Mouse (Mus musculus) embryonic facial prominence, embryonic 10.5 days (tissue): ENCODE data around the gene Dclk2. TPM values are rescaled to one million over a fixed set of nuclear protein-coding genes. Genes with fewer than 3 reads are reported as not detected.

Source experiments
- DNase-seq: peaks from one replicate; pipeline ENCODE4 v3.0.0-alpha.2; 2017; ENCODE audit warnings: low spot score
- H3K27ac ChIP-seq: fragments of 300-500 bp; sonication (generic); replicated peaks from 2 replicates; pipeline ENCODE4 v1.5.1; 2016; ENCODE audit warnings: mild to moderate bottlenecking
- H3K27me3 ChIP-seq: fragments of 300-500 bp; sonication (generic); replicated peaks from 2 replicates; pipeline ENCODE4 v1.6.1; 2016; ENCODE audit warnings: low read depth, mild to moderate bottlenecking; ENCODE audit not compliant: poor library complexity, severe bottlenecking
- H3K36me3 ChIP-seq: fragments of 300-500 bp; sonication (generic); replicated peaks from 2 replicates; pipeline ENCODE4 v1.6.1; 2016; ENCODE audit warnings: mild to moderate bottlenecking, moderate library complexity
- H3K4me1 ChIP-seq: fragments of 300-500 bp; sonication (generic); 2 replicates; pipeline ENCODE4 v1.6.1; 2016
- H3K4me3 ChIP-seq: fragments of 300-500 bp; sonication (generic); 2 replicates; pipeline ENCODE4 v1.5.1; 2016; ENCODE audit warnings: mild to moderate bottlenecking, moderate library complexity
- H3K9me3 ChIP-seq: fragments of 300-500 bp; sonication (generic); 2 replicates; pipeline ENCODE4 v1.6.1; 2016; ENCODE audit warnings: mild to moderate bottlenecking
- WGBS: fragments of 180-500 bp; shearing (Covaris S2); methylation state at CpG from one replicate; pipeline ENCODE4 v1.1.7; 2016; 5-methylcytosine and 5-hydroxymethylcytosine counted together
- polyA plus RNA-seq: library from polyadenylated mRNA; unstranded; fragments of >200 nt; fragmentation: Nextera tagmentation; extraction: Ambion mirVana; gene quantifications from 2 replicates; pipeline ENCODE4 v1.2.1, GENCODE M21; 2016

The Dclk2 gene
- polyA plus RNA-seq, 1 experiment from 2014 or later, result 14.2 TPM

- no peaks in the 10 kb centered on the region for H3K9me3 ChIP-seq
- 45% methylated on average over 3 of the region's 3 CpGs for WGBS
- H3K4me3 ChIP-seq, result no peak overlapping the region
- no peaks in the 10 kb centered on the region for H3K36me3 ChIP-seq
- DNase-seq, result peak; percentile 38
- peak overlapping the region; percentile 67; the same call in 1 of the 2 replicates for H3K27ac ChIP-seq
- no peaks in the 10 kb centered on the region for H3K27me3 ChIP-seq
- peaks cover 61% of the 10 kb centered on the region for H3K4me1 ChIP-seq
These were observed 67.8 kb downstream of the Dclk2 start for GRCm38 (mm10) chr3:86852867-86853266.

GRCm38 (mm10) chr3:86851131-86851530 is 69.5 kb downstream of the Dclk2 start:
- DNase-seq, result no peak
- Histone ChIP-seq H3K4me3 (no peak overlapping the region), H3K27me3 (no peaks in the 10 kb centered on the region), H3K27ac (peak overlapping the region; percentile 79), H3K9me3 (no peaks in the 10 kb centered on the region), H3K36me3 (no peaks in the 10 kb centered on the region), H3K4me1 (peaks cover 75% of the 10 kb centered on the region)
- 88% methylated on average over 7 of the region's 7 CpGs for WGBS

- H3K27me3 ChIP-seq, result no peaks in the 10 kb centered on the region
- WGBS, result 51% methylated on average over 10 of the region's 10 CpGs
- H3K27ac ChIP-seq, result peak overlapping the region; percentile 79
- peak; percentile 78 for DNase-seq
- no peaks in the 10 kb centered on the region for H3K36me3 ChIP-seq
- 0 out of 2 replicates have a peak overlapping the region, but pooled peaks have one; percentile 8 for H3K4me3 ChIP-seq
- H3K4me1 ChIP-seq, result peaks cover 82% of the 10 kb centered on the region
- H3K9me3 ChIP-seq, result no peaks in the 10 kb centered on the region
These were observed 70.1 kb downstream of the Dclk2 start for GRCm38 (mm10) chr3:86850394-86851030.

- Histone ChIP-seq H3K4me3 (no peak overlapping the region), H3K4me1 (peaks cover 87% of the 10 kb centered on the region), H3K36me3 (no peaks in the 10 kb centered on the region), H3K27ac (peak overlapping the region; percentile 52; the same call in 1 of the 2 replicates), H3K9me3 (no peaks in the 10 kb centered on the region), H3K27me3 (no peaks in the 10 kb centered on the region)
- WGBS, result 66% methylated on average over 2 of the region's 2 CpGs
- no peak for DNase-seq
These were observed 71.3 kb downstream of the Dclk2 start for GRCm38 (mm10) chr3:86849337-86849736.

GRCm38 (mm10) chr3:86847536-86847935 is 73.1 kb downstream of the Dclk2 start:
- no peak overlapping the region for H3K4me3 ChIP-seq
- no peak for DNase-seq
- no peaks in the 10 kb centered on the region for H3K36me3 ChIP-seq
- peaks cover 82% of the 10 kb centered on the region for H3K4me1 ChIP-seq
- no peaks in the 10 kb centered on the region for H3K9me3 ChIP-seq
- 72% methylated on average over 2 of the region's 2 CpGs for WGBS
- no peaks in the 10 kb centered on the region for H3K27me3 ChIP-seq
- peak overlapping the region; percentile 72 for H3K27ac ChIP-seq

DNA sequence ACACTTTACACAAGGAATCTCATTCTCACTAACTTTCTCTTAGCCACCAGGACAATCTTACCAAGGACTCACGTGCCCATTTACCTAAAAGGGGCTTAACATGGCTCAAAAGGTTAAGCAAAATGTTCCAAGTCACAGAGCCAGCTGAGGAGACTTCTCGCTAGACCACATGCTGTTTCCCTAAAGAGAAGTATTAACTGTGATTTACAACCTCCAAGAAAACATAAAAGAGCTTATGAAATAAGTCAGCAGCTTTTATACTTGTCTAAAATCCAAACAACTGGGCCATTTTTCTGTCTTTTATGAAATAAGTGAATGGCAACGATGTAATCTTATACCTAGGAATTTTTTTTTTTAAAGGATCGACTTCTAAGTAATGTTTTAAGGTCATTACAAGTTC is 74.6 kb downstream of the Dclk2 start:
- DNase-seq, result no peak
- H3K9me3 ChIP-seq, result no peaks in the 10 kb centered on the region
- peak overlapping the region; percentile 65 for H3K27ac ChIP-seq
- H3K27me3 ChIP-seq, result no peaks in the 10 kb centered on the region
- H3K36me3 ChIP-seq, result no peaks in the 10 kb centered on the region
- H3K4me3 ChIP-seq, result no peak overlapping the region
- 18% methylated on average over 4 of the region's 4 CpGs for WGBS
- peaks cover 71% of the 10 kb centered on the region for H3K4me1 ChIP-seq

DNA sequence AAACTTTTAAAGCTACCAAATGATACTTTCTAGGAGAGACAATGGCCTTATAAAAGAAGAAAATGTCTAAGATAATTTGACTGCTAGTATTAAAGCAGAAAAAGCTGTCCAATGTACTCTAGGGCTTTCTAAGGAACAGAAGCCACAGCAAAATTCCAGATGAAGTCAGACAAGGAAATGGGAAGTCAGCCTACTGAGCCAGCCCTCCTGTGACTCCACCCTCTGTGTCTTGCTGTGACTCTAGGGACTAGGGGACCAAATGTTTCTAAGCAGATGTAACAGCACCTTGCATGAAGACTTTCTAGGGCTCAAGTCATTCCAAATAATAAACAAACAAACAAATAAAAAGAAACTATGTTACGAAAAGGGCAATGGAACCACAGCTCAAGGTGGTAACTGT is 75.1 kb downstream of the Dclk2 start:
- peaks cover 67% of the 10 kb centered on the region for H3K4me1 ChIP-seq
- H3K4me3 ChIP-seq, result no peak overlapping the region
- H3K9me3 ChIP-seq, result no peaks in the 10 kb centered on the region
- peak overlapping the region; percentile 65 for H3K27ac ChIP-seq
- H3K27me3 ChIP-seq, result no peaks in the 10 kb centered on the region
- no peak for DNase-seq
- WGBS, result 69% methylated on average over 1 of the region's 1 CpGs
- H3K36me3 ChIP-seq, result no peaks in the 10 kb centered on the region

DNA sequence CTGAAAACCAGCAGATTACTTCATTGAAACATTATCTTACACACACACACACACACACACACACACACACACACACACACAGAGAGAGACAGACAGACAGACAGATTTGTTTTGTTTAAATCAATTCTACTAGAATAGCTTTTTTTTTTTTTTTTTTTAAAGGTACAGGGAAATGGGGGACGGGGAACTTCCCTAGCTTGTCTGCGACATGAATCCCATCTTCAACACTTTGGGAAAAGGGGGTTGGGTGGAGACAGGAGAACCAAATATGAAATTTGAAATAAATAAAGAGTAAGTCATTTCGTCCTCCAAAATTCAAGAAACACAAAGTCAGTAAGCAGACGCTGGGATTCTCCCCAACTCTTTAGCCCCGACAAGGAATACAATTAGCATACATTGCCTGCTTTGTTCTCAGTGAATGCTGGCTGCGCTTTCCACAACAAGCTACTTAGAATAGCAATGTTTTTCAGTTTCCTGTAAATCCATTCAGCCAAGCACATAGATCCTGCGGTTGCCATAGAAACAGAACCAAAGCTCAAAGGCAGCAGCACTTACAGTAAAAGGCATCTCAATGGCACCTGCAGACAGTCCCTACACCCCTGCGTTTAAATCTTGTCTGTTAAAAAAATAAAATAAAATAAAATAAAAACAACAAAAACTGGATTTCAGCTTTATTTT is 75.7 kb downstream of the Dclk2 start:
- peak overlapping the region; percentile 19; the same call in 1 of the 2 replicates for H3K4me3 ChIP-seq
- peaks cover 63% of the 10 kb centered on the region for H3K4me1 ChIP-seq
- 12% methylated on average over 8 of the region's 8 CpGs for WGBS
- H3K36me3 ChIP-seq, result no peaks in the 10 kb centered on the region
- peak overlapping the region; percentile 41; the same call in 1 of the 2 replicates for H3K27ac ChIP-seq
- DNase-seq, result no peak
- no peaks in the 10 kb centered on the region for H3K27me3 ChIP-seq
- no peaks in the 10 kb centered on the region for H3K9me3 ChIP-seq

DNA sequence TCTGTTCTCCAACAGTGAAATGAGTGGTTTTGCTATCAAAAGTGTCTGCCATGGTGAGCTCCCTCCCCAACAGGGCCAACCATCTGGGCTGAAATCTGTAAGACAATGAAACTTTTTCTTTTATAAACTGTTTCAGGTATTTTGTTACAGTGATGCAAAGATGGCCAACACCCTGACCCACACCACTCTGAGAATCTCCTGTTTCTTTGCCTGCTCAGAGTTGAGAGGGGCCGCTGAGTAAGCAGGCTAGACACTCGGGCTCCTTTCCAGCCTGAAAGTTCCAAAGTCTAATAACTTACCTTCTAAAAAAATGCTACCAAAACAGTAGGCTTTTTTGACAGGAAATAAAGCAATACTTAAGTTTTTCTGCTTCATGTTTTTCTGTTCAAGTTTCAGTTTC is 78.2 kb downstream of the Dclk2 start:
- WGBS, result 95% methylated on average over 2 of the region's 2 CpGs
- H3K4me1 ChIP-seq, result peaks cover 56% of the 10 kb centered on the region
- no peaks in the 10 kb centered on the region for H3K27me3 ChIP-seq
- H3K36me3 ChIP-seq, result no peaks in the 10 kb centered on the region
- H3K27ac ChIP-seq, result no peak overlapping the region
- H3K9me3 ChIP-seq, result no peaks in the 10 kb centered on the region
- DNase-seq, result no peak
- no peak overlapping the region for H3K4me3 ChIP-seq

DNA sequence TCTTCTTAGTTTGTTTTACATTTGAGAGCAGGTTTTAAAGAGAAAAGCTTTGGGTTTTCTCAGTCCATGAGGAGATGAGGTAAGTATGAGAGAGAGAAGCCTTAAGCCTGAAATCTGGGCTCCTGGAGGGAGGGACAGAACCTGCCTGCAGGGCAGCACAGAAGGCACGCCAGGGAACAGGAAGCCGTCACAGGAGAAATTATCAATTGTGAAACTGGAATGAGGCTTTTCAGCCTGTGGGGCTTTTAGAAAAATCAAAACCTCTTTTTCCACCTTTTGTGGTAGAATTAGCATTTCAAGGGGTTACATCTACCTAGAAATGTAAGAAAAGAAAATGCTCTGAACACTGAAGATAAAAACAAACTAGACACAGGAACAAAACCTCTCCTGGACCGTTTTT is 81.0 kb downstream of the Dclk2 start:
- Histone ChIP-seq H3K27me3 (no peaks in the 10 kb centered on the region), H3K4me3 (no peak overlapping the region), H3K36me3 (peaks cover 4% of the 10 kb centered on the region; the same call in 1 of the 2 replicates), H3K4me1 (peaks cover 28% of the 10 kb centered on the region), H3K27ac (peak overlapping the region; percentile 71), H3K9me3 (no peaks in the 10 kb centered on the region)
- WGBS, result 27% methylated on average over 3 of the region's 3 CpGs
- no peak for DNase-seq

DNA sequence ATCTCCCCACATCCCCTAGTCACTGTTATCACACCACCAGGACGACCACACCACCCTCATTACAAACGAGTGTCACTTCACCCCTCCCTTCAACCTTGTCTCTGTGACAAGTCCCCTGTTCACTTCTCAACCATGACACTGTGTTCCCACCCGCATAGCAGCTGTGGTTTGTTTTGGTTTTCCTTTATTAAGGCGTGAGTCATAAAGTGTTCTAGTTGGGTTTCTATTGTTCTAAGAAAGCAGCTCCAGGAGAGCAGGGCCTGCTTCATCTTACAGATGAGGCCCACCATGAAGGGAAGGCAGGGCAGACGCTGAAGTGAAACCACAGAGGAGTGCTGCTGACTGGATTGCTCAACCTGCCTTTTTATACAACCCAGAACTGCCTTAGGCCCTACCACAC is 83.3 kb downstream of the Dclk2 start:
- Histone ChIP-seq H3K9me3 (no peaks in the 10 kb centered on the region), H3K36me3 (peaks cover 4% of the 10 kb centered on the region; the same call in 1 of the 2 replicates), H3K4me3 (no peak overlapping the region), H3K27ac (no peak overlapping the region), H3K27me3 (no peaks in the 10 kb centered on the region; the same call in 1 of the 2 replicates), H3K4me1 (peaks cover 32% of the 10 kb centered on the region)
- 78% methylated on average over 5 of the region's 5 CpGs for WGBS
- DNase-seq, result no peak

GRCm38 (mm10) chr3:86835180-86835579 is 85.5 kb downstream of the Dclk2 start:
- Histone ChIP-seq H3K4me1 (peaks cover 32% of the 10 kb centered on the region), H3K27ac (no peak overlapping the region), H3K27me3 (no peaks in the 10 kb centered on the region; the same call in 1 of the 2 replicates), H3K4me3 (no peak overlapping the region), H3K9me3 (no peaks in the 10 kb centered on the region), H3K36me3 (peaks cover 4% of the 10 kb centered on the region; the same call in 1 of the 2 replicates)
- 95% methylated on average over 4 of the region's 4 CpGs for WGBS
- DNase-seq, result no peak

DNA sequence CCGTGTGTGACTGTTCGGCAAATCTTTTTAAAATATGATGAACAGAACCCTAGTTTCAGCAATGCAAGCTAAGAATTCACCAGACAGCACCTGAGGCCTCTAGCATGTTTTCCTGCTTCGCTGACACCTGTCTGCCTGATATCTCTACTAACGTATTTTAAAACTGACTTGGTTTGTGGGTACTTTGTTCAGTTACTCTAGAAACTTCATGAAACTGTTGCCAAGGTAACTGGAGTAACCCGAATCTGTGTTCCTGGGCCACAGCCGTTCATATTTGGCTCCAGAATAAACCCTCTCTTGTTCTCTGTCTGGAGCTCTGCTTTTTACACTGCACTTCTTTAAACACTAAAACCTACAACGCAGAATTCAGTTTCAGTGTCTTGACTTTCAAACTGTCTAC is 86.3 kb downstream of the Dclk2 start:
- Histone ChIP-seq H3K27ac (no peak overlapping the region), H3K36me3 (peaks cover 4% of the 10 kb centered on the region; the same call in 1 of the 2 replicates), H3K4me3 (no peak overlapping the region), H3K4me1 (peaks cover 24% of the 10 kb centered on the region), H3K9me3 (no peaks in the 10 kb centered on the region), H3K27me3 (no peaks in the 10 kb centered on the region; the same call in 1 of the 2 replicates)
- 81% methylated on average over 7 of the region's 7 CpGs for WGBS
- DNase-seq, result no peak
